Mouse (Mus musculus): ENCODE measurements at regions not wholly inside any gene's neighbourhood (a gene's known extent, or its start where the extent isn't known, plus 50 kb on each side); places are given as distances from the start of the nearest gene placed in this dataset.

- no peak for ATAC-seq (ENCODE audit: insufficient read depth)
- no peak overlapping the region for H3K4me2 ChIP-seq (ENCODE audit: low read depth)
Measured at GRCm38 (mm10) chr14:104410730-104411129, 57.1 kb downstream of the Pou4f1 start.

GRCm38 (mm10) chr14:104410292-104410691 is 57.5 kb downstream of the Pou4f1 start:
- TF ChIP-seq EP300 (IDR thresholded peaks at IDR 0.05; ENCODE audit: low read depth) (no peak), CTCF (IDR thresholded peaks at IDR 0.05; ENCODE audit: low read depth) (no peak)
- ATAC-seq (ENCODE audit: insufficient read depth) (no peak), DNase-seq (ENCODE audit: low read depth in 3 of 3, low spot score in 3 of 3) (no peak)
- 56% methylated on average over 6 of the region's 6 CpGs for WGBS (ENCODE audit: insufficient replicate concordance)
- H3K9ac ChIP-seq (replicated peaks): no peak overlapping the region
- H3K36me3 ChIP-seq (replicated peaks; ENCODE audit: control insufficient read depth, insufficient read depth, low read depth): no peaks in the 10 kb centered on the region
- H3K4me2 ChIP-seq (ENCODE audit: low read depth): no peak overlapping the region
- H3K27me3 ChIP-seq (ENCODE audit: control insufficient read depth, insufficient read depth, low read length): no peaks in the 10 kb centered on the region
- H3K4me1 ChIP-seq (replicated peaks; ENCODE audit: control insufficient read depth in 2 of 2, insufficient read depth in 2 of 2, low read length in 1 of 2): no peaks in the 10 kb centered on the region
- H3K4me3 ChIP-seq (ENCODE audit: insufficient read depth in 1 of 2, low read depth in 2 of 2, low read length in 2 of 2): no peak overlapping the region
- no peak overlapping the region for H3K27ac ChIP-seq
- H3K9me3 ChIP-seq (ENCODE audit: control insufficient read depth, low read length): no peaks in the 10 kb centered on the region

More at GRCm38 (mm10) chr14:104410730-104411129, 57.1 kb downstream of the Pou4f1 start:
- no peaks in the 10 kb centered on the region for H3K36me3 ChIP-seq (replicated peaks; ENCODE audit: control insufficient read depth, insufficient read depth, low read depth)
- no peak overlapping the region for H3K9ac ChIP-seq (replicated peaks)
- DNase-seq (ENCODE audit: low read depth in 3 of 3, low spot score in 3 of 3): no peak
- 38% methylated on average over 2 of the region's 2 CpGs for WGBS (ENCODE audit: insufficient replicate concordance)
- H3K9me3 ChIP-seq (ENCODE audit: control insufficient read depth, low read length): no peaks in the 10 kb centered on the region
- H3K4me3 ChIP-seq (ENCODE audit: insufficient read depth in 1 of 2, low read depth in 2 of 2, low read length in 2 of 2): no peak overlapping the region
- TF ChIP-seq EP300 (IDR thresholded peaks at IDR 0.05; ENCODE audit: low read depth) (no peak), CTCF (IDR thresholded peaks at IDR 0.05; ENCODE audit: low read depth) (no peak)
- H3K27me3 ChIP-seq (ENCODE audit: control insufficient read depth, insufficient read depth, low read length): no peaks in the 10 kb centered on the region
- no peaks in the 10 kb centered on the region for H3K4me1 ChIP-seq (replicated peaks; ENCODE audit: control insufficient read depth in 2 of 2, insufficient read depth in 2 of 2, low read length in 1 of 2)
- H3K27ac ChIP-seq: no peak overlapping the region

GRCm38 (mm10) chr14:104406062-104406461 is 61.7 kb downstream of the Pou4f1 start:
- TF ChIP-seq CTCF (IDR thresholded peaks at IDR 0.05; ENCODE audit: low read depth) (no peak), EP300 (IDR thresholded peaks at IDR 0.05; ENCODE audit: low read depth) (no peak)
- no peaks in the 10 kb centered on the region for H3K9me3 ChIP-seq (ENCODE audit: control insufficient read depth, low read length)
- no peak overlapping the region for H3K9ac ChIP-seq (replicated peaks)
- no peak overlapping the region for H3K4me2 ChIP-seq (ENCODE audit: low read depth)
- H3K27me3 ChIP-seq (ENCODE audit: control insufficient read depth, insufficient read depth, low read length): no peaks in the 10 kb centered on the region
- H3K4me1 ChIP-seq (replicated peaks; ENCODE audit: control insufficient read depth in 2 of 2, insufficient read depth in 2 of 2, low read length in 1 of 2): no peaks in the 10 kb centered on the region
- no peak overlapping the region for H3K4me3 ChIP-seq (ENCODE audit: insufficient read depth in 1 of 2, low read depth in 2 of 2, low read length in 2 of 2)
- no peak for DNase-seq (ENCODE audit: low read depth in 3 of 3, low spot score in 3 of 3)
- no peak for ATAC-seq (ENCODE audit: insufficient read depth)
- H3K36me3 ChIP-seq (replicated peaks; ENCODE audit: control insufficient read depth, insufficient read depth, low read depth): no peaks in the 10 kb centered on the region
- 62% methylated on average over 3 of the region's 3 CpGs for WGBS (ENCODE audit: insufficient replicate concordance)
- H3K27ac ChIP-seq: no peak overlapping the region

- Histone ChIP-seq H3K4me3 (ENCODE audit: insufficient read depth in 1 of 2, low read depth in 2 of 2, low read length in 2 of 2) (no peak overlapping the region), H3K27me3 (ENCODE audit: control insufficient read depth, insufficient read depth, low read length) (no peaks in the 10 kb centered on the region), H3K4me1 (replicated peaks; ENCODE audit: control insufficient read depth in 2 of 2, insufficient read depth in 2 of 2, low read length in 1 of 2) (no peaks in the 10 kb centered on the region), H3K27ac (no peak overlapping the region), H3K9me3 (ENCODE audit: control insufficient read depth, low read length) (no peaks in the 10 kb centered on the region), H3K4me2 (ENCODE audit: low read depth) (no peak overlapping the region), H3K9ac (replicated peaks) (no peak overlapping the region), H3K36me3 (replicated peaks; ENCODE audit: control insufficient read depth, insufficient read depth, low read depth) (no peaks in the 10 kb centered on the region)
- whole genome bisulfite sequencing (ENCODE audit: insufficient replicate concordance): 64% methylated on average over 8 of the region's 8 CpGs
- no peak for TF ChIP-seq EP300 (IDR thresholded peaks at IDR 0.05; ENCODE audit: low read depth)
- no peak for TF ChIP-seq CTCF (IDR thresholded peaks at IDR 0.05; ENCODE audit: low read depth)
- DNase-seq (ENCODE audit: low read depth in 3 of 3, low spot score in 3 of 3) (no peak), ATAC-seq (ENCODE audit: insufficient read depth) (no peak)
Measured at GRCm38 (mm10) chr14:104389297-104390071, 78.3 kb downstream of the Pou4f1 start.

- Histone ChIP-seq H3K27ac (no peak overlapping the region), H3K9ac (replicated peaks) (no peak overlapping the region), H3K4me2 (ENCODE audit: low read depth) (no peak overlapping the region), H3K4me3 (ENCODE audit: insufficient read depth in 1 of 2, low read depth in 2 of 2, low read length in 2 of 2) (no peak overlapping the region), H3K4me1 (replicated peaks; ENCODE audit: control insufficient read depth in 2 of 2, insufficient read depth in 2 of 2, low read length in 1 of 2) (no peaks in the 10 kb centered on the region), H3K27me3 (ENCODE audit: control insufficient read depth, insufficient read depth, low read length) (no peaks in the 10 kb centered on the region), H3K9me3 (ENCODE audit: control insufficient read depth, low read length) (no peaks in the 10 kb centered on the region), H3K36me3 (replicated peaks; ENCODE audit: control insufficient read depth, insufficient read depth, low read depth) (no peaks in the 10 kb centered on the region)
- WGBS (ENCODE audit: insufficient replicate concordance): 39% methylated on average over 2 of the region's 2 CpGs
- ATAC-seq (ENCODE audit: insufficient read depth): no peak
- no peak for DNase-seq (ENCODE audit: low read depth in 3 of 3, low spot score in 3 of 3)
- TF ChIP-seq EP300 (IDR thresholded peaks at IDR 0.05; ENCODE audit: low read depth) (no peak), CTCF (IDR thresholded peaks at IDR 0.05; ENCODE audit: low read depth) (no peak)
Measured at GRCm38 (mm10) chr14:104388879-104389278, 78.9 kb downstream of the Pou4f1 start.
